Mouse (Mus musculus): ENCODE results near the gene Rab11fip4. TPM values are rescaled to one million over a fixed set of nuclear protein-coding genes. Genes with fewer than 3 reads are reported as not detected.

Gene Rab11fip4
- polyA plus RNA-seq, 1 experiment from 2014 or later: 0.14 TPM

DNA sequence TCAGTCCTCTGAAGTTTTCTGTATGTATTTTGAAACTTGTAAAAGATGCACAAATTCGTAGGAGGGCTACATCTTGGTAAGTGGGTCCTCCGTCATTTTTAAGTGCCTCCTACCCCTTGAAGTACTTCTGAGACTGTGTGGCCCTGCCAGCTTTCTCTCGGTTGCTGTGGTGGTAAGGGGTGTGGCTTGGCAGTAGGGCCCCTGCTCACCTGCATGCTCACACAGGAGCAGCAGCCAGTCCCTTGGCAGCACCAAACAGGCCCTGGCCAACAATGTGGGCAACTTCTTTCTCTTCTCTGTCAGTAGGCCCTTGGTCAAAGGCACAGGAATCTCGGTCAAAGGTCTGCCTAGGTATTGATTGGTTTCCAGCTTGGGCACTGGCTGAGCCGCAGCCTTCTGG, 82.1 kb downstream of the Rab11fip4 start:
- Histone ChIP-seq H3K9ac (ENCODE audit: low read length) (no peak overlapping the region), H3K4me1 (ENCODE audit: control insufficient read depth in 2 of 2, insufficient read depth in 2 of 2, low read length in 2 of 2) (peaks cover 16 to 19% of the 10 kb centered on the region in 2 experiments), H3K4me2 (ENCODE audit: low read length) (no peak overlapping the region), H3K4me3 (ENCODE audit: control insufficient read depth in 1 of 2, insufficient read depth in 1 of 2, low read depth in 1 of 2, low read length in 2 of 2) (no peak overlapping the region), H3K27ac (replicated peaks in 1 of 2; ENCODE audit: control insufficient read depth in 1 of 2, insufficient read depth in 1 of 2, low read depth in 2 of 2, low read length in 2 of 2) (no peak overlapping the region), H3K36me3 (ENCODE audit: control insufficient read depth, insufficient read depth, low read length) (no peaks in the 10 kb centered on the region), H3K27me3 (ENCODE audit: control insufficient read depth, insufficient read depth, low read length) (no peaks in the 10 kb centered on the region), H3K9me3 (ENCODE audit: control insufficient read depth, low read length) (no peaks in the 10 kb centered on the region)
- ATAC-seq (ENCODE audit: insufficient number of reproducible peaks, insufficient read depth, low FRiP score, low read depth): no peak
- 71% methylated on average over 5 of the region's 5 CpGs for WGBS

DNA sequence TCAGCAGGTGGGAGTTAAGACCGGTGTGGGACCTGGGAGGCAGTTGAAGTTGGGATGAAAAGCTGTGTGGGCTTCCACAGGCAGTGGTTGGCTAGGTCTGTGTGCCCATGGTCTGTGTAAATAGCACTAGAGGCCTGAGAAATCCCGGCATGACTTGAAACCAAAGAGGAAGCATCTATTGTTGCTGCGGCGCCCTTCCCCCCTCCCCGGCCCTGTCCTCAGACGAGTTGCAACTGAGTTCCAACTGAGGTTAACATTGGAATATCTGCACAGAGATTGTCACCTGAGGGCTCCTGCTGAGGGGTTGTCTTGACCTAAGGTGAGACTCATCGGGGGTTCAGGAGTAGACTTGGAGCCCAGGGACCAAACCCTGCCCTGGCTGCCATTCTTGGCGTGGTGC, 82.7 kb downstream of the Rab11fip4 start:
- 66% methylated on average over 8 of the region's 8 CpGs for WGBS
- no peaks in the 10 kb centered on the region for H3K36me3 ChIP-seq (ENCODE audit: control insufficient read depth, insufficient read depth, low read length)
- H3K4me3 ChIP-seq (ENCODE audit: control insufficient read depth in 1 of 2, insufficient read depth in 1 of 2, low read depth in 1 of 2, low read length in 2 of 2): no peak overlapping the region
- ATAC-seq (ENCODE audit: insufficient number of reproducible peaks, insufficient read depth, low FRiP score, low read depth): no peak
- no peaks in the 10 kb centered on the region for H3K9me3 ChIP-seq (ENCODE audit: control insufficient read depth, low read length)
- no peak overlapping the region for H3K4me2 ChIP-seq (ENCODE audit: low read length)
- peaks cover 16 to 19% of the 10 kb centered on the region in 2 experiments for H3K4me1 ChIP-seq (ENCODE audit: control insufficient read depth in 2 of 2, insufficient read depth in 2 of 2, low read length in 2 of 2)
- H3K27me3 ChIP-seq (ENCODE audit: control insufficient read depth, insufficient read depth, low read length): no peaks in the 10 kb centered on the region
- H3K27ac ChIP-seq (replicated peaks in 1 of 2; ENCODE audit: control insufficient read depth in 1 of 2, insufficient read depth in 1 of 2, low read depth in 2 of 2, low read length in 2 of 2): no peak overlapping the region
- H3K9ac ChIP-seq (ENCODE audit: low read length): no peak overlapping the region

DNA sequence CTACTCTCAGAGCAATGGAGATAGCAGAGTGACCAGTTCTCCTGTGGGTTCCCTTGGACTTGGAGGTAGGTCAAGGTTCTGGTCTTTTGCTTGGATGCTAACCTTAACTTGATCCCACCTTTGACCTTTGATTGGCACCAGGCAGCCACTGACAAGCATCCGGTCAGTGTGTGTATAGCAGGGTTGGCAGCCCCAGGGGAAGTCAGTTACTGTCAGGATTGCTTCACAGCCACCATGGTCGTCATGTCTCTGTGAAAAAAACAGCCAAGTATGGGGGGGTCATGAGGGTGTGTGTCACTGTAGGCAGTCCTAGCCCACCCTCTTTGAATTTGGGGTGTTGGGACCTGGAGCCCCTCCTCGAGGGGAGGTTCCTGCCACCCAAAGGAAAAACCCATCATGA, 83.2 kb downstream of the Rab11fip4 start:
- Histone ChIP-seq H3K4me2 (ENCODE audit: low read length) (no peak overlapping the region), H3K9ac (ENCODE audit: low read length) (no peak overlapping the region), H3K4me1 (ENCODE audit: control insufficient read depth in 2 of 2, insufficient read depth in 2 of 2, low read length in 2 of 2) (peaks cover 16 to 19% of the 10 kb centered on the region in 2 experiments), H3K9me3 (ENCODE audit: control insufficient read depth, low read length) (no peaks in the 10 kb centered on the region), H3K4me3 (ENCODE audit: control insufficient read depth in 1 of 2, insufficient read depth in 1 of 2, low read depth in 1 of 2, low read length in 2 of 2) (no peak overlapping the region), H3K27ac (replicated peaks in 1 of 2; ENCODE audit: control insufficient read depth in 1 of 2, insufficient read depth in 1 of 2, low read depth in 2 of 2, low read length in 2 of 2) (no peak overlapping the region), H3K27me3 (ENCODE audit: control insufficient read depth, insufficient read depth, low read length) (no peaks in the 10 kb centered on the region), H3K36me3 (ENCODE audit: control insufficient read depth, insufficient read depth, low read length) (no peaks in the 10 kb centered on the region)
- ATAC-seq (ENCODE audit: insufficient number of reproducible peaks, insufficient read depth, low FRiP score, low read depth): no peak
- 67% methylated on average over 3 of the region's 3 CpGs for WGBS

DNA sequence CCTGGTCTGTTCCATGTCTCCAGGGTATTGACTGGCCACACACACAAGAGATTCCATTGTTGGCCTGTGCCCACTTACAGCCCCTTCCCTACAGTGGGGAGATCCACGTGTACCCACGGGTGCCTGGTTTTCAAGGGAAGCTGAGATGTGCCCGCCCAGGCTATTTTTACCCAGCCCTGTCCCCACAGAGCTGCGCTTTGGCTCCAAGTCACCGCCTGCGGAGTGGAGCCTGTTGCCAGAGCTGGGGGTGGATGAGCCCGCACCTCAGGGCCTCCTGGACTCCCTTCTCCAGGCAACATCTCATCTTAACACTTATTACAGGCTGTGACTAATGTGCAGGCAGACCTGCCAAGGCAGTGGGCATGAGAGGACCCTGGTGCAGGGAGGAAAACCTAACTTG, 83.6 kb downstream of the Rab11fip4 start:
- Histone ChIP-seq H3K27ac (replicated peaks in 1 of 2; ENCODE audit: control insufficient read depth in 1 of 2, insufficient read depth in 1 of 2, low read depth in 2 of 2, low read length in 2 of 2) (no peak overlapping the region), H3K4me2 (ENCODE audit: low read length) (no peak overlapping the region), H3K9me3 (ENCODE audit: control insufficient read depth, low read length) (no peaks in the 10 kb centered on the region), H3K4me3 (ENCODE audit: control insufficient read depth in 1 of 2, insufficient read depth in 1 of 2, low read depth in 1 of 2, low read length in 2 of 2) (no peak overlapping the region), H3K9ac (ENCODE audit: low read length) (no peak overlapping the region), H3K36me3 (ENCODE audit: control insufficient read depth, insufficient read depth, low read length) (no peaks in the 10 kb centered on the region), H3K4me1 (ENCODE audit: control insufficient read depth in 2 of 2, insufficient read depth in 2 of 2, low read length in 2 of 2) (peaks cover 16 to 19% of the 10 kb centered on the region in 2 experiments), H3K27me3 (ENCODE audit: control insufficient read depth, insufficient read depth, low read length) (no peaks in the 10 kb centered on the region)
- no peak for ATAC-seq (ENCODE audit: insufficient number of reproducible peaks, insufficient read depth, low FRiP score, low read depth)
- WGBS: 55% methylated on average over 7 of the region's 7 CpGs

DNA sequence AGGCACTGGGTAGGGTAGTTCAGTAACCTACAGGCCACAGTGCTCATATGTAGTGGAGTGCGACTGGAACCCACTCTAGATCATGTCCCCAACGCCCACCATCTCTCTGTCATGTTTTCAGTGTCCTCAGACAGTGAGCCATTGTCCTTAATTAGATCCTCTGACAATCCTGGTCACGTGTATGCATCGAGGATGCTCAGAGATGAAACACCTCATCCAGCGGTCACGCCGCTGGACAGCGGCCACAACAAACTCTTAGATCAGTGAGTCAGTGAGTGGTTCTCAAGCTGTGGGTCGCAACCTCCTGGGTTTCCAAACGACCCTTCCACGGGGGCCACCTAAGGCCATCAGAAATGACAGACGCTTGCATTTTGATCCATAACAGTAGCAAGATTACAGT, 84.3 kb downstream of the Rab11fip4 start:
- H3K4me1 ChIP-seq (ENCODE audit: control insufficient read depth in 2 of 2, insufficient read depth in 2 of 2, low read length in 2 of 2): peaks cover 15 to 16% of the 10 kb centered on the region in 2 experiments
- no peak overlapping the region for H3K4me2 ChIP-seq (ENCODE audit: low read length)
- WGBS: 79% methylated on average over 12 of the region's 12 CpGs
- no peaks in the 10 kb centered on the region for H3K36me3 ChIP-seq (ENCODE audit: control insufficient read depth, insufficient read depth, low read length)
- H3K9me3 ChIP-seq (ENCODE audit: control insufficient read depth, low read length): no peaks in the 10 kb centered on the region
- H3K4me3 ChIP-seq (ENCODE audit: control insufficient read depth in 1 of 2, insufficient read depth in 1 of 2, low read depth in 1 of 2, low read length in 2 of 2): no peak overlapping the region
- H3K27me3 ChIP-seq (ENCODE audit: control insufficient read depth, insufficient read depth, low read length): no peaks in the 10 kb centered on the region
- ATAC-seq (ENCODE audit: insufficient number of reproducible peaks, insufficient read depth, low FRiP score, low read depth): no peak
- no peak overlapping the region for H3K27ac ChIP-seq (replicated peaks in 1 of 2; ENCODE audit: control insufficient read depth in 1 of 2, insufficient read depth in 1 of 2, low read depth in 2 of 2, low read length in 2 of 2)
- H3K9ac ChIP-seq (ENCODE audit: low read length): no peak overlapping the region

DNA sequence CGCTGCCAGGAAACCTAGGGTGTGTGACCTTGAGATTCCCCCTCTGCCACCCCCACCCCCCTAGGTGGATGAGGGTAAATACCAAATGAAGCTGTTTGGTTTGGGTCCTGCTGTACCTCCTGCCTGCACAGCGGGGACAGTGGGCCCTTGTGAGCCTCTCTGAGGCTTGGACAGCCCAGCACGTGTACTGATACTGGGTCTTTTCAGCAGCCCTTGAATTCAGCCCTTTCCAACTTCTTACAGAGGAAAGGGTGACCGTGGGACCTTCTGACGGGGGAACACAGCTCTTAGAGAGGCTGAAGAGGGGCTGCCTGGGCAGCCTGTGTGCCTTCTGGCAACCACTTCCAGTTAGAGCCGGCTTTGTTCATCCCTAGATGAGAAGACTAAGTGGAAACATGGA, 85.0 kb downstream of the Rab11fip4 start:
- Histone ChIP-seq H3K9me3 (ENCODE audit: control insufficient read depth, low read length) (no peaks in the 10 kb centered on the region), H3K4me3 (ENCODE audit: control insufficient read depth in 1 of 2, insufficient read depth in 1 of 2, low read depth in 1 of 2, low read length in 2 of 2) (no peak overlapping the region), H3K4me1 (ENCODE audit: control insufficient read depth in 2 of 2, insufficient read depth in 2 of 2, low read length in 2 of 2) (peaks cover 15 to 16% of the 10 kb centered on the region in 2 experiments), H3K27me3 (ENCODE audit: control insufficient read depth, insufficient read depth, low read length) (no peaks in the 10 kb centered on the region), H3K4me2 (ENCODE audit: low read length) (no peak overlapping the region), H3K36me3 (ENCODE audit: control insufficient read depth, insufficient read depth, low read length) (no peaks in the 10 kb centered on the region), H3K27ac (replicated peaks in 1 of 2; ENCODE audit: control insufficient read depth in 1 of 2, insufficient read depth in 1 of 2, low read depth in 2 of 2, low read length in 2 of 2) (no peak overlapping the region), H3K9ac (ENCODE audit: low read length) (no peak overlapping the region)
- WGBS: 76% methylated on average over 6 of the region's 6 CpGs
- no peak for ATAC-seq (ENCODE audit: insufficient number of reproducible peaks, insufficient read depth, low FRiP score, low read depth)

DNA sequence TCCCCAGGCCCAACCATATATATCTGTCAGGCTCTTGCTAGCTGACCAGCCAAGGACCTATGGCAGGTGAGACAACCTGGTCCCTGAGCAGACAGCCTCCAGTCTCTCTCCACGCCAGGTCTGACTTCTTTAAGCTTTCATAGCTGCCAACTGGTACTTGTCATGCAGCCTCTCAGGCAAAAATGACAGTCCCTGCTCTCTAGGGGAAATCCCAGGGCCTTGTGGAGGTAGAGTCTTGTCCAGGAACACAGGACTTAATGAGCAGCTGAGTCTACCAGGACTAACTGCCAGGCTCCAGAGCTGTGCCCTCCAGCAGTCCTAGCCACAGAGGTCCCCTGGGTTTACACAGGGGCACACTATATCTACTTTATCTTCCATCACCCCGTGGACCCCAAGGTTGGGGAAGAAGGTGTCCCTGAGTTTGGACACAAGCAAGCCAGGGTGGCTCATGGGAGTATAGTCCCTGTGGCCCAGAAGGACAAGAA, 85.5 kb downstream of the Rab11fip4 start:
- no peak for ATAC-seq (ENCODE audit: insufficient number of reproducible peaks, insufficient read depth, low FRiP score, low read depth)
- Histone ChIP-seq H3K36me3 (ENCODE audit: control insufficient read depth, insufficient read depth, low read length) (no peaks in the 10 kb centered on the region), H3K27me3 (ENCODE audit: control insufficient read depth, insufficient read depth, low read length) (no peaks in the 10 kb centered on the region), H3K9ac (ENCODE audit: low read length) (no peak overlapping the region), H3K4me3 (ENCODE audit: control insufficient read depth in 1 of 2, insufficient read depth in 1 of 2, low read depth in 1 of 2, low read length in 2 of 2) (no peak overlapping the region), H3K4me1 (ENCODE audit: control insufficient read depth in 2 of 2, insufficient read depth in 2 of 2, low read length in 2 of 2) (peaks cover 15 to 16% of the 10 kb centered on the region in 2 experiments), H3K4me2 (ENCODE audit: low read length) (no peak overlapping the region), H3K27ac (replicated peaks in 1 of 2; ENCODE audit: control insufficient read depth in 1 of 2, insufficient read depth in 1 of 2, low read depth in 2 of 2, low read length in 2 of 2) (no peak overlapping the region), H3K9me3 (ENCODE audit: control insufficient read depth, low read length) (no peaks in the 10 kb centered on the region)
- 63% methylated on average over 2 of the region's 2 CpGs for WGBS

DNA sequence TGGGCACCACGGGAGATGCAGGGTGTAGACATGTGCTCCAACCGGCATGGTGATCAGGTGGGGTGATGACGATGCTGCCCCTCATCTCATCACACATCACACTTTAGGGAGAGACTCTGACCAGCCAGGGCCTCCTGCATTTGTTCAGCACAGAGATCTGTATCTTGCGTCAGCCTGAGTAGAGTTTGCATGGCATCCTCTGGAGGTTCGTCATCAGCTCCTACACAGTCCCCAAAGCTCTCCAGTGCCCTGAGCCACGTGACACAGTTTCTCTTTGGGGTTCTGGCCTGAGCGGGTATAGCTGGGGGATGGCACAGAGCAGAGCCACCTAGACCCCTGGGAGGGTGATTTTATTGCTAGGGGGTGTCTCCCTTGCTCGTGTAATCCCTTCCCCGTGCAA, 86.4 kb downstream of the Rab11fip4 start:
- 79% methylated on average over 9 of the region's 9 CpGs for WGBS
- H3K27ac ChIP-seq (replicated peaks in 1 of 2; ENCODE audit: control insufficient read depth in 1 of 2, insufficient read depth in 1 of 2, low read depth in 2 of 2, low read length in 2 of 2): no peak overlapping the region
- peaks cover 15 to 16% of the 10 kb centered on the region in 2 experiments for H3K4me1 ChIP-seq (ENCODE audit: control insufficient read depth in 2 of 2, insufficient read depth in 2 of 2, low read length in 2 of 2)
- H3K4me3 ChIP-seq (ENCODE audit: control insufficient read depth in 1 of 2, insufficient read depth in 1 of 2, low read depth in 1 of 2, low read length in 2 of 2): no peak overlapping the region
- no peaks in the 10 kb centered on the region for H3K36me3 ChIP-seq (ENCODE audit: control insufficient read depth, insufficient read depth, low read length)
- no peak for ATAC-seq (ENCODE audit: insufficient number of reproducible peaks, insufficient read depth, low FRiP score, low read depth)
- H3K4me2 ChIP-seq (ENCODE audit: low read length): no peak overlapping the region
- H3K9me3 ChIP-seq (ENCODE audit: control insufficient read depth, low read length): no peaks in the 10 kb centered on the region
- H3K27me3 ChIP-seq (ENCODE audit: control insufficient read depth, insufficient read depth, low read length): no peaks in the 10 kb centered on the region
- no peak overlapping the region for H3K9ac ChIP-seq (ENCODE audit: low read length)
